Mouse (Mus musculus): ENCODE data around the gene Reps2. TPM values are rescaled to one million over a fixed set of nuclear protein-coding genes. Genes with fewer than 3 reads are reported as not detected.

The Reps2 gene
- polyA plus RNA-seq, 1 experiment from 2014 or later, result 1.9 TPM

DNA sequence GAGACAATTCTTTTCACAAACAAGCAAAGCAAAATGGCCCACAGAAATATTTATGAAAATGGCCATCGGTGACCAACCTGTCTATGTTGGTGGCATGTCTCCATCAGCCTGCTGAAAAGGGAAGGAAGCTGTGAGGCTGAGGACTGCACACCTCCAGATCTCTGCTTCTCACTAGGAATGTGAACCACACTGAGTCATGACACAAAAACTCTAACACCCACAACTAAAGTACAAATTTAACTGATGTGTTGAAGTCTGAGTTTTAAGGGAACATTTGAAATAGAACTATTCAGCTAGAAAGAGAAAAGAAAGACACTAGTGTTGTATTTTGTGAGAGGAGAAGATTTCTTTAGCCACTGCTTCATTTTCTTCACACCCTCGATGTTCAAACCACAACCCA lies 230.3 kb downstream of the Reps2 start:
- H3K36me3 ChIP-seq, result no peaks in the 10 kb centered on the region
- no peak overlapping the region for H3K9ac ChIP-seq (replicated peaks)
- ATAC-seq (ENCODE audit: low FRiP score), result no peak
- no peaks in the 10 kb centered on the region for H3K4me1 ChIP-seq
- H3K4me3 ChIP-seq (replicated peaks), result no peak overlapping the region
- H3K9me3 ChIP-seq (replicated peaks), result no peaks in the 10 kb centered on the region
- H3K27ac ChIP-seq (replicated peaks), result no peak overlapping the region
- peaks cover 15% of the 10 kb centered on the region for H3K27me3 ChIP-seq (replicated peaks)
- WGBS, result 89% methylated on average over 2 of the region's 2 CpGs
- H3K4me2 ChIP-seq, result no peak overlapping the region

DNA sequence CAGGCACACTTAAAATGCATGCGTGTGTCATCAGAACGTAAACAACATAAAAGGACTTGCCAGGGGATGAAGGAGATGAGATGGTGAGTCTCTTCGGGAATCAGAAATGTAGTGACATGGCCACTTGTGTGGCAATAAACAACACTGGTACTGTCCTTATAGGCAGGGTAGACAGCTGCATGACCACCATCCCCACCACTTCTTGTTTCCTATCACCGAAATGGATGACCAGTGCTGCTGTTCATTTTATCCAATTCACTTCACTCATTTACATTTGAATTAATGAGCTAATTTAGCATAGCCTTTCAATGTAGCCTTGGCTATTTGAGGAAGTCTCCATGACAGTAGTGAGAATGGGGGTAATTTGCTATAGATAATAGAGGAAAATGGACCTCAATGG lies 236.2 kb downstream of the Reps2 start:
- Histone ChIP-seq H3K4me2 (no peak overlapping the region), H3K27me3 (replicated peaks) (peaks cover 15% of the 10 kb centered on the region), H3K36me3 (no peaks in the 10 kb centered on the region), H3K4me3 (replicated peaks) (no peak overlapping the region), H3K27ac (replicated peaks) (no peak overlapping the region), H3K9ac (replicated peaks) (no peak overlapping the region), H3K4me1 (no peaks in the 10 kb centered on the region), H3K9me3 (replicated peaks) (no peaks in the 10 kb centered on the region)
- WGBS, result 52% methylated on average over 4 of the region's 4 CpGs
- ATAC-seq (ENCODE audit: low FRiP score), result no peak

GRCm38 (mm10) chrX:162402487-162402886 lies 241.0 kb downstream of the Reps2 start:
- Histone ChIP-seq H3K4me3 (replicated peaks) (no peak overlapping the region), H3K27me3 (replicated peaks) (peaks cover 8% of the 10 kb centered on the region; the same call in 1 of the 2 replicates), H3K27ac (replicated peaks) (no peak overlapping the region), H3K9ac (replicated peaks) (no peak overlapping the region), H3K4me2 (no peak overlapping the region), H3K9me3 (replicated peaks) (no peaks in the 10 kb centered on the region), H3K36me3 (no peaks in the 10 kb centered on the region), H3K4me1 (no peaks in the 10 kb centered on the region)
- WGBS, result 72% methylated on average over 3 of the region's 3 CpGs
- ATAC-seq (ENCODE audit: low FRiP score), result no peak

DNA sequence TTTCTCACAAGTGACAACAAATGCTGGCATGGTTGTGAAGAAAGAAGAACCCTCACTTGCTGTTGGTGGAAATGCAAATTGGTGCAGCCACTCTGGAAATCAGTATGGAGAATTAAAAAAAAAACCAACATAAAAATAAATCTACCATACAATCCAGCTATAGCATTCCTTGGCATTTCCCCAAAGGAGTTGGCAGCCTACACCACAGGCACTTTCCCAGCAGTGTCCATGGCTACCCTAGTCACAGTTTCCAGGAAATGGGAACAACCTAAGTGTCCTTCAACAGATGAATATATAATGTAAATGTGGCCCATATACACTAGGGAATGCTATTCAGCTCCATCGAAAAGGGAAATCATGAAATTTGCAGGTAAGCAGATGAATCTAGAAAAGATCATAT lies 262.7 kb downstream of the Reps2 start:
- Histone ChIP-seq H3K36me3 (no peaks in the 10 kb centered on the region), H3K9me3 (replicated peaks) (no peaks in the 10 kb centered on the region), H3K27me3 (replicated peaks) (no peaks in the 10 kb centered on the region), H3K9ac (replicated peaks) (no peak overlapping the region), H3K4me3 (replicated peaks) (no peak overlapping the region), H3K4me2 (no peak overlapping the region), H3K27ac (replicated peaks) (no peak overlapping the region), H3K4me1 (no peaks in the 10 kb centered on the region)
- no peak for ATAC-seq (ENCODE audit: low FRiP score)
- 83% methylated on average over 1 of the region's 1 CpGs for WGBS

- H3K9me3 ChIP-seq (replicated peaks), result no peaks in the 10 kb centered on the region
- H3K27me3 ChIP-seq (replicated peaks), result peaks cover 15% of the 10 kb centered on the region; the same call in 1 of the 2 replicates
- H3K4me2 ChIP-seq, result no peak overlapping the region
- no peak overlapping the region for H3K4me3 ChIP-seq (replicated peaks)
- no peaks in the 10 kb centered on the region for H3K36me3 ChIP-seq
- 72% methylated on average over 2 of the region's 2 CpGs for WGBS
- no peak overlapping the region for H3K9ac ChIP-seq (replicated peaks)
- no peak overlapping the region for H3K27ac ChIP-seq (replicated peaks)
- ATAC-seq (ENCODE audit: low FRiP score), result no peak
- H3K4me1 ChIP-seq, result peaks cover 2% of the 10 kb centered on the region; the same call in 1 of the 2 replicates
Observed at GRCm38 (mm10) chrX:162363206-162363605, 280.2 kb downstream of the Reps2 start.

Other genes starting within 250 kb of the Reps2 start
- gene Rbbp7, start 116.8 kb upstream of the Reps2 start, polyA plus RNA-seq (2015; fragmentation: Nextera tagmentation; extraction: Ambion mirVana), result 220 and 316 TPM in 2 replicates
- gene Txlng, start 185.8 kb upstream of the Reps2 start, polyA plus RNA-seq (2015; fragmentation: Nextera tagmentation; extraction: Ambion mirVana), result 11.1 and 14.1 TPM in 2 replicates
- gene Syap1, start 244.8 kb upstream of the Reps2 start, polyA plus RNA-seq (2015; fragmentation: Nextera tagmentation; extraction: Ambion mirVana), result 31.3 and 32.4 TPM in 2 replicates